Mouse (Mus musculus): Measurements from ENCODE around the gene Cd36. TPM values are rescaled to one million over a fixed set of nuclear protein-coding genes. Genes with fewer than 3 reads are reported as not detected.

Cd36 gene
- polyA plus RNA-seq, 1 experiment from 2014 or later = 40.7 TPM

Other genes with a start within 250 kb of the Cd36 start
- gene Gnat3, start 73.7 kb upstream of the Cd36 start, polyA plus RNA-seq (2015; fragmentation: Nextera tagmentation; extraction: Ambion mirVana) = not detected in 2 replicates